Mouse (Mus musculus) inflammation-experienced regulatory T-cells, adult 6 months (primary cell): ENCODE measurements at regions not wholly inside any gene's neighbourhood (a gene's known extent, or its start where the extent isn't known, plus 50 kb on each side); places are given as distances from the start of the nearest gene placed in this dataset.
"Not testable (repeated sequence)": the region's sequence is repeated elsewhere in the genome, so short reads cannot be mapped to it uniquely, and the experiment has no call there.

Source experiments
- ATAC-seq: one replicate; pipeline ENCODE4 v1.8.0; 2017

GRCm38 (mm10) chrX:50675356-50675755 lies 165.5 kb upstream of the Stk26 start:
- ATAC-seq: peak; percentile 48

- no peak for ATAC-seq
Measured at GRCm38 (mm10) chrX:50657835-50658565, 182.8 kb upstream of the Stk26 start.

DNA sequence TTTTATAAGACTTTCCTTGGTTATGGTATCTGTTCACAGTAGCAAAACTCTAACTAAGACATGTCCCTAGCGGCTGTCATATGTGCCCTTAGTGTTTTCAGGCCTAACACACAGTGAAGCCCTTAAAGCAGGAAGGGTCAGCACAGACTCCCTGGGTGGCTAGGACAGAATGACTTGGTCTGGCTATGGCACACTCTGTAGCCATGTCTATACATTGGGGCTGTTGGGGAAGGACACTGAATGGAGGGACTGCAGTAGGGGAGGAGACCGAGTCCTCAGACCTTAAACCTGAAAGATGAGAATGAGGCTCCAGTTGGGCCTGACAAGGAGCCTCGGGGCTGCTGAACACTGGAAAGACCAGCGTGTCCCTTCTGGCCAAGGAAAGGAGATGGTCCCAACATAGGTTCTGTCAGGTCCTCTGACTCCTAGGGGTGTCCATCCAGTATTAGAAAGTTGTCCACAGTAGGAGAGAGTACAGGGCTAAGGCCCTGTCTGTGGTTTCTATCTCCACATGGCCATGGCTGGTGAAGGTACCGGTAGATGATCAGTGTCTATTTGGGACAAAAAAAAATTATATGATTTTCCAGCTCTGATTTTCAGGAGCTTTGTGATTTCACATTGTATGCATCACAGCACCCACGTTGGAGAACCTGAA lies 183.5 kb upstream of the Stk26 start:
- ATAC-seq: no peak

DNA sequence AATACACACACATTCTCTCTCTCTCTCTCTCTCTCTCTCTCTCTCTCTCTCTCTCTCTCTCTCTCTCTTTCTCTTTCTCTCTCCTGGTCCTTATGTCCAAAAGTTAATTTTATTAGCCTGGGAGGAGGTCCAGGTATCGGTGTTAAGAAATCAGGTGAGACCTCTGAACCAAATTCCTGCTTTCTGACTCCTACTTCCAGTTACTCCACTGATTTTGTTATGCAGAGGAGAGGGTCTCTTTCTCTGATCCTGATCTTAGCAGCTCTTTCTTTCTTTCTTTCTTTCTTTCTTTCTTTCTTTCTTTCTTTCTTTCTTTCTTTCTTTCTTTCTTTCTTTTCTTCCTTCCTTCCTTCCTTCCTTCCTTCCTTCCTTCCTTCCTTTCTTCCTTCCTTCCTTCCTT lies 185.5 kb upstream of the Stk26 start:
- ATAC-seq: not testable (repeated sequence)

GRCm38 (mm10) chrX:50641347-50641746 lies 199.5 kb upstream of the Stk26 start:
- no peak for ATAC-seq

DNA sequence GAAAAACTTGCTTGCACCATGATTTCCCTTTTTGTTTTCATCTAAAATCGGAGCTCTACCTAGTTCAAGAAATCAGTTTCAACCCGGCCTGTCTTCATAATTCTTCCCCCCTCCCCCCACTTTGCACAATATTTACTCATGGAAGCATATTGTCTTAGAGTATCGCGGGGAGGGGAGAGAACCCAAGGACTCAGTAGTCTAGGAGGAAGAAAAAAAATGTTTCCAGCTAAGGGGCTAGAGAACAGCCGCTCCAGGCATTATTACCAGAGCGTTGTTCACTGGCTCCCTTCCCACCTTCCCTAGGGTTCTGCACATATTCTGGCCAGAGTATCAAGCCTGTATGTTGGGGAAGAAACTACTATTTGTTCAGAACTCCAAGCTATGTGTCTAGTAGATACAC lies 205.2 kb upstream of the Stk26 start:
- no peak for ATAC-seq

GRCm38 (mm10) chrX:50634842-50635615 lies 205.8 kb upstream of the Stk26 start:
- no peak for ATAC-seq

GRCm38 (mm10) chrX:50632536-50632935 lies 204.2 kb upstream of the Olfr1324 start:
- no peak for ATAC-seq

DNA sequence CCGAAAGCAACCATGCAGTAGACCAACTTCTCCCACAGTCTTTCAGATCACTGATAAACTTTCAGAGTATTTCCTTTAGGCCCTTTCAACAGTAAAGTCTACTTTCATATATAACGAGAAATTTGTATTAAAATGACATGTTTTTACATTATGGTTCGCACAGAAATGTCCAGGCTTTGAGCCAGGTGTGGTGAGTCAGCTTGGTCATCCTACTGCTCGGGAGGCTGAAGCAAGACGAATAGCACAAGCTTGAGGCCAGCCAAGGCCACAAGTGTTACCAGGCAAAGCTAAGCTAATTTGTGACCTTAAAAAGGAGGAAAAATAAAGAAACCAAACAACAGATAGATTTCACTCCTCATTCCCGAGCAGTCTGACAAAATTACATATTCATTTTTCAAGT lies 197.0 kb upstream of the Olfr1324 start:
- no peak for ATAC-seq

GRCm38 (mm10) chrX:50622984-50623455 lies 194.7 kb upstream of the Olfr1324 start:
- ATAC-seq: no peak

DNA sequence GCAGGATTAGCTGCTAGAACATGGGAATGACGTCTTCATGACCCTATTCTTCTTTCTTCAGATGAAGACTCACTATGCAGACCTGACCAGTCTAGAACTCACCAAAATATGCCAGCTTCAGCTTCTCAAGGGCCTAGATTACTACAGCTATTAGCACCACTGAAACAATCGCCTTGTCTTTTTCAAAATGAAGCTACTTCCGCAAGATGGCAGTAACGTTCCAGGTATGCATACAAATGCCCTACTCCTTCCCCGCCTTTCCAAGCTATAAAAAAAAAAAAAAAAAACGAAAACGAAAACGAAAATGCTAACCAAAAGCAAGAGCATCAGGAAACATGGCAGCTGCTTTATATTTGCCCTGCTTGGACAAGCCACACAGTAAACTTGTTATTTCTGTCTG lies 192.6 kb upstream of the Olfr1324 start:
- no peak for ATAC-seq

- no peak for ATAC-seq
Measured at GRCm38 (mm10) chrX:50619919-50620318, 191.6 kb upstream of the Olfr1324 start.

DNA sequence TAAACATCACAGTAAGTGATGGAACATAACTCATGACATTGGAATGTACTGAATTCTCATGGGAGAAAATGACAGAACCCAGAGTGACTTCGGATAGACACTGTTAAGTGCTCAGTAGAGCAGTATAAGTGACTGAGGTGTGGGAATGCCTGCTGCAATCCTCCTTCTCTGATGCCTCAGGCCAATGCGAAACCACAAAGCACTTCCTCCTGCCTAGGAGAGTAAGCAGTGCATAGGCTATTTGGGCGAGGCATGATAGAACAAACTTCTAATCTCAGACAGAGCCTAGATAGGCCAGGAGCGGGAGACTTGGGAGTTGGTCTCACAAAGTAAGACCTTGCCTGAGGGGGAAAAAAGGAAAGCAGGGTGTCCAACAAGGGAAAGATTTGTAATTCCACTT lies 190.6 kb upstream of the Olfr1324 start:
- ATAC-seq: no peak

GRCm38 (mm10) chrX:50616920-50617319 lies 188.6 kb upstream of the Olfr1324 start:
- ATAC-seq: not testable (repeated sequence)

GRCm38 (mm10) chrX:50614874-50615273 lies 186.6 kb upstream of the Olfr1324 start:
- not testable (repeated sequence) for ATAC-seq

- not testable (repeated sequence) for ATAC-seq
Measured at GRCm38 (mm10) chrX:50614367-50614766, 186.1 kb upstream of the Olfr1324 start.

GRCm38 (mm10) chrX:50611765-50612591 lies 183.7 kb upstream of the Olfr1324 start:
- ATAC-seq: no peak

DNA sequence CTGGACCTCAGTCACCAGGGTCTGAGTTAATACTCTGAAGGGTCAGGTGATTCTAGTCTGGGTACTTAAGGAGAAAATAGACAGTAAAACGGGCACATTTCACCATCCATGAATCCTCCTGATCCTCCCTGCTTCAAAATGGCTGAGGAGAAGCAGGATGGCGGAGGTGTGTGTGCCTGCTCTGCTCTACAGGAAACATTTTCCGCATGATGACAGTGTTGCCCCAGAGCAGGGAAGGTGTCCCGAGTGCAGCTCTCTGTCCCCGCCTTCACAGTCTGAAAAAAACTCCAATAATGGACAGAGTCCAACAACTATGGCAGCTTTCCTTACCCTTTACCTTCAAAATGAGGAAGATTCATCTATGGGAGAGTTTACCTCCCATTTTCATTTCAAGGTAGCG lies 179.8 kb upstream of the Olfr1324 start:
- ATAC-seq: not testable (repeated sequence)

DNA sequence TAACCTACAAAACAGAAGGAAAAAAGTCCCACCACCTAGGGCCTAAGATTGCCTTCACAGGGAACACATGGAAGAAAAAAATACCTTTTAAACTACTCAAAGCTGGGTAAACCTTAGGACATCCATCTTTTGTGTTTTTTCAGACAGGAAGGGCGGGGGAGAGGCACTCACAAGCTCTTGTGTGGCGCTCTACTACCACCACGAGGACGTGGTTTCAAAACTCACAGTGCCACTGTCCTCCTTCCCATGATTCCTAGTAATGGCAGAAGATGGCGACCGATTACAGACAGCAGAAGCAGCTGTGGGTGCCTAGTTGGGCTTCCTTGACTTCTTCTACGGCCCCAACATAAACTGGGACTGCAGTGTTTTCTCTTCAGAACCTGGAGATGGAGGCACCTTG lies 179.3 kb upstream of the Olfr1324 start:
- peak; percentile 70 for ATAC-seq

DNA sequence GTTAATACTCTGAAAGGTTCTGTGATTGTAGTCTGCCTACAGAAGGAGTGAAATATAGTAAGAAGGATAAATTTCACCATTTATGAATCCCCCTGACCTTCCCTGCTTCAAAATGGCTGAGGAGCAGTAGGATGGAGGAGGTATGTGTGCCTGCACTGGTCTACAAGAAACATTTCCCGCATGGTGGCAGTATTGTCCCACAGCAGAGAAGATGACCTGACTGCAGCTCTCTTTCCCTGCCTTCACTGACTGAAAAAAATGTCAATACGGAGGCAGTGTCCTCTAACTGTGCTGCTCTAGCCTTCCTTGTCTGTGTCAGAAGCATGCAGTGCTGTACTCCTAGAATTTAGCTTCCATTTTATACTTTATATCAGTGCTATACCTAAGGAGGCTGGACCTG lies 177.2 kb upstream of the Olfr1324 start:
- not testable (repeated sequence) for ATAC-seq

DNA sequence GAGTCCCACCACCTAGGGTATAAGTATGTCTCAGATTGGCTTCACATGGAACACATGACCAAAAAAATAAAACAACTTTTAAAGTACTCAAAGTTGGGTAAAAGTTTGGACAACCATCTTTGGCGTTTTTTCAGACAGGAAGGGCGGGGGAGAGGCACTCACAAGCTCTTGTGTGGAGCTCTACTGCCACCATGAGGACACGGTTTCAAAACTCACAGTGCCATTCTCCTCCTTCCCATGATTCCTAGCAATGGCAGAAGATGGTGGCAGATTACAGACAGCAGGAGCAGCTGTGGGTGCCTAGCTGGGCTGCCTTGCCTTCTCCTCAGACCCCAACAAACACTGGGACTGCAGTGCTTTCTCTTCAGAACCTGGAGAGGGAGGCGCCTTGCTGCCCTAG lies 176.7 kb upstream of the Olfr1324 start:
- ATAC-seq: peak; percentile 11

GRCm38 (mm10) chrX:50602881-50603280 lies 174.6 kb upstream of the Olfr1324 start:
- ATAC-seq: peak; percentile 24
